Mouse (Mus musculus) testis, adult 2 months (tissue): ENCODE results near the gene Rnh1. TPM values are rescaled to one million over a fixed set of nuclear protein-coding genes. Genes with fewer than 3 reads are reported as not detected.
A peak's percentile ranks its signal among the peaks of the same experiment; 100 is the strongest.

Source experiments
- H3K27ac ChIP-seq: fragments of 200-500 bp; 2 replicates; pipeline ENCODE4 v1.5.1; 2012; ENCODE audit warnings: low read depth, low read length; ENCODE audit not compliant: control insufficient read depth, insufficient read depth
- H3K27me3 ChIP-seq: fragments of 200-500 bp; 2 replicates; pipeline ENCODE4 v1.6.1; 2012; ENCODE audit warnings: mild to moderate bottlenecking, low read length, moderate library complexity; ENCODE audit not compliant: control insufficient read depth, insufficient read depth
- H3K36me3 ChIP-seq: fragments of 200-500 bp; 2 replicates; pipeline ENCODE4 v1.6.1; 2012; ENCODE audit warnings: mild to moderate bottlenecking, low read length; ENCODE audit not compliant: control insufficient read depth, insufficient read depth
- H3K4me1 ChIP-seq: fragments of 200-500 bp; 2 replicates; pipeline ENCODE4 v1.6.1; 2012; ENCODE audit warnings: low read length; ENCODE audit not compliant: control insufficient read depth, insufficient read depth
- H3K4me3 ChIP-seq: fragments of 200-500 bp; 2 replicates; pipeline ENCODE4 v1.5.1; 2012; ENCODE audit warnings: low read depth, mild to moderate bottlenecking, low read length, moderate library complexity, mixed read lengths; ENCODE audit not compliant: control insufficient read depth
- CTCF ChIP-seq: fragments of 200-500 bp; IDR thresholded peaks from 2 replicates; pipeline ENCODE4 v1.5.1; 2012; ENCODE audit warnings: low read depth, mild to moderate bottlenecking, inconsistent platforms, low read length, moderate library complexity; ENCODE audit not compliant: control insufficient read depth, insufficient read depth, insufficient replicate concordance
- POLR2A ChIP-seq: fragments of 200-500 bp; IDR thresholded peaks from 2 replicates; pipeline ENCODE4 v1.6.1; 2012; ENCODE audit warnings: low read depth, mild to moderate bottlenecking, inconsistent platforms, low read length, moderate library complexity; ENCODE audit not compliant: control insufficient read depth
- polyA plus RNA-seq: library from polyadenylated mRNA; depleted of rRNA; stranded (reverse); fragments of >200 nt; gene quantifications from 2 replicates; pipeline ENCODE4 v1.2.3, GENCODE M21; 2012; rRNA removed

Rnh1 gene
- polyA plus RNA-seq, 1 experiment = 16.6 TPM

DNA sequence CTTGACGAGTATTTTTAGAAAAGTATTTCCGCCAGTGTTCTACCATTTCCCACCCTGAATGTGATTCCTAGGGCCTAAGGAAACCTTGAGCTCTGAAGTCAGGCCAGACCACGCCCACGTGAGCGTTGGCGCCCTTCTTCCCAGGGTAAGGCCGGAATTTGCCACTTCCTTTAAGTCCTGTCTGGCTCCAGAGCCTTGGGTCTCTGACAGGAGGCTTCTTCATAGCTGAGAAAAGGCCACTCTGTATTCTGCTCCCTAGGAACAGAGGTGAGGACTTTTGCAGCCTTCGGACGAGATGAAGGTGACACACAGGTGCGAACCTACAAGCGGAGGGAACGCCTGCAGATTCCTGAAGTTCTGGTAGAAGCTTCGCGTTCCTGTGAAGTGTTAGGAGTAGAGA lies 50.4 kb downstream of the Rnh1 start, which contains the start of gene Ptdss2:
TSS of gene Ptdss2 (plus strand) at position 138 of the 400 bp plus-strand sequence.
- peak within 1 kb of the TSS; percentile 30 for H3K27ac ChIP-seq
- peaks cover 11% of the 10 kb centered on the region for H3K4me1 ChIP-seq
- no peaks in the 10 kb centered on the region for H3K27me3 ChIP-seq
- peak within 1 kb of the TSS; percentile 86 for H3K4me3 ChIP-seq
- H3K36me3 ChIP-seq = no peaks in the 10 kb centered on the region
- no peak for TF ChIP-seq POLR2A
- TF ChIP-seq CTCF = no peak

DNA sequence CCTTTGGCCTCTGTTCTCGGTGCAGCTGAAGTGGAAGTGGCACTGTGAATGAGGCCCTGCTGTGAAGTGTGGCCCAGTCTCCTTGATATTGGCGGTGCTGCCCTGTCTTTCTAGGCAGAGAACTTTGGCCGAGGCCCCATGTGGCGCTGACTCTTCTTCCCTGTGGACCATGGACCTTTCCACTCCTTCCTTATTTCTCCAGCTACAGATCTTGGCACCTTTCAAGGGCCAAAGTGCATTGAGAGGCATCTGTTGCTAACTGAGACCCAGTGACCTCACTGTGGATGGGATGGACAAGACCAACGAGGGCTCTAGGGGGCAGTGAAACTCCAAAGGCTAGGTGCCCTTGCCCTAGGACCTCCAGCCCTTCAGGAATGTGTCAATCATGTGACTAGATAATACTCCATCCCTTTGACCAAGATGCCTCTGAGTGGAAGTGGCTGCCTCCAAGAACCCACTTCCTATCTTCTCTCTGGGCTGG lies 51.6 kb downstream of the Rnh1 start:
- Histone ChIP-seq H3K27ac (no peak overlapping the region), H3K4me3 (no peak overlapping the region), H3K36me3 (no peaks in the 10 kb centered on the region), H3K27me3 (no peaks in the 10 kb centered on the region), H3K4me1 (peaks cover 11% of the 10 kb centered on the region)
- TF ChIP-seq CTCF = no peak
- TF ChIP-seq POLR2A = no peak

DNA sequence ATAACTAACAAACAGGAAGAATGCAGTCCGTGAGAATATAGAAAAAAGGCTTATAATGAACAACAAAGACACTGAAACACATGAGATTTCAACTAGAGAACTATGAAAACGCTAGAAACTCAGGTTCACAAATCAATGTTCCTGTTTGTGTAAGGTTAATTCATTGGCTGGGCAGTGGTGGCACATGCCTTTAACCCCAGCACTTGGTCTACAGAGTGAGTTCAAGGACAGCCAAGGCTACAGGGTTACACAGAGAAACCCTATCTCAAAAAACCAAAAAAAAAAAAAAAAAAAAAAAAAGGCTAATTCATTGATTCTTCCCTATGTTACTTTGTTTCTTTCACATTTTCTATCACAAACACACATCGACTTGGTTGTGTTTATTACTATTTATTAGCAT lies 52.1 kb downstream of the Rnh1 start:
- H3K4me1 ChIP-seq = peaks cover 11% of the 10 kb centered on the region
- H3K36me3 ChIP-seq = no peaks in the 10 kb centered on the region
- no peak overlapping the region for H3K4me3 ChIP-seq
- no peaks in the 10 kb centered on the region for H3K27me3 ChIP-seq
- H3K27ac ChIP-seq = no peak overlapping the region
- TF ChIP-seq POLR2A = no peak
- no peak for TF ChIP-seq CTCF

DNA sequence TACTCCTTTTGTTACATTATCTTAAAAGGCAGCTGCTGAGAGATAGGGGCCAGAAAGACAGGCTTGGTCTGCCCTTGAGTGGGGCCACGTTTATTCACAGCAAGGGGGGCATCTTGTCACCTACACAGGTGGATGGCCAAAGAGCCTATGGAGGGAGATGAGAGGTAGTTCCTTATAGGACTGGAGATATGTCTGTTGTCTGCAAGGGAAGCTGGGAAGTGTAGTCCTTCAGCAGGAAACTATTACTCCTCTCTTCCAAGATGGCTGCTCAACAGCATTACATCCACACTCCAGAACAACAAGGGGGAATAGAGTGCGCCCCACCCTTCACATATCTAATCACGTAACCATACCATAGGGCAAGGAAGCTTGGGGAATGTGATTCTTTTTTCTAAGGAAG lies 53.2 kb downstream of the Rnh1 start:
- TF ChIP-seq POLR2A (no peak), CTCF (no peak)
- no peak overlapping the region for H3K4me3 ChIP-seq
- no peaks in the 10 kb centered on the region for H3K36me3 ChIP-seq
- H3K27ac ChIP-seq = no peak overlapping the region
- H3K4me1 ChIP-seq = peaks cover 11% of the 10 kb centered on the region
- no peaks in the 10 kb centered on the region for H3K27me3 ChIP-seq

DNA sequence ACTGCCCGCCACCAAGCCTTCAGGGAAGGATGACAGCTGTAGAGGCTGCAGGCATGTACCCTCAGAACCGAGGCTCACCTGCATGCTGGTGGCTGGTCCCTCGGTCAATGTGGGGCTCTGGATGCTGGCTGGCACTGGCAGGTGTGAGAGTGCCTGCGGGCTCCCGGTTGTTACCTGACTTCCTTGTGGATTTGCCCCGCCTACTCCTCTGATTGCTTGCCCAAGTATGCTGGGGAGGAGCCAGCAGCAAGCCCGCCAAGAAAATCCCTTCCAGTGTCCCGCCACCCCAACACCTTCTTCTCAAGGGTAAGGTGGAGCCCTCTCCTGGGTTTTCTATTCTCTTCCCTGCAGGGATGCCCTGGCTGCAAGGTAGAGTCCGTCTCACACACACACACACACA lies 55.0 kb downstream of the Rnh1 start, which contains the start of gene Ano9:
TSS of gene Ano9 (minus strand) at position 171 of the 400 bp plus-strand sequence.
- Histone ChIP-seq H3K36me3 (no peaks in the 10 kb centered on the region), H3K27me3 (no peaks in the 10 kb centered on the region), H3K4me1 (peaks cover 3% of the 10 kb centered on the region), H3K27ac (no peak within 1 kb of the TSS), H3K4me3 (no peak within 1 kb of the TSS)
- TF ChIP-seq POLR2A (no peak), CTCF (no peak)

DNA sequence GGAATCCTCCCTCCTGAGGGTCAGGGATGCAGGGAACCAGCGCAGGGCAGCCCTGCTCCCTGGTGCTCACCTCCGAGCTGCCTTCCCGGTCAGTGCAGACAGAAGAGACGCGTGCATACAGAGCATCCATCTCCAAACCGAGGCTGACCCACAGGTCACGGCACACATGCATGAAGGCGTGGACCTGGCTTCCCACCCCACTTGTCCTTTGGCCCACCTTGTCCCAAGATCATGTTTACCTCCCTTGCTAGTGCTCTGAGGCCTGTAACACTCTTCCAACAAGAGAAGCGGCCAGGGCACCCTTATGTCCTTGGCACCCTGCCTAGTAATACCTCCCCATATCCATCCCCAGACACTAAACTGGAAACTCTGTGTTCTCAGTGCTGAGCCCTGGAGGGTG lies 56.8 kb downstream of the Rnh1 start:
- no peak for TF ChIP-seq CTCF
- no peak for TF ChIP-seq POLR2A
- no peaks in the 10 kb centered on the region for H3K36me3 ChIP-seq

More for the DNA sequence above, 56.8 kb downstream of the Rnh1 start:
- Histone ChIP-seq H3K27me3 (no peaks in the 10 kb centered on the region), H3K4me3 (no peak overlapping the region), H3K27ac (no peak overlapping the region), H3K4me1 (no peaks in the 10 kb centered on the region)

Other genes with a start within 250 kb of the Rnh1 start
- gene Pgghg, start 231.5 kb downstream of the Rnh1 start, polyA plus RNA-seq = 2.0 and 2.4 TPM in 2 replicates
- 0.15 TPM in 1 of 2 replicates, not detected in the other for gene Ifitm5, start 222.6 kb downstream of the Rnh1 start, polyA plus RNA-seq
- gene Gm45717, start 216.9 kb downstream of the Rnh1 start, polyA plus RNA-seq = not detected in 2 replicates
- gene Ifitm2, start 216.9 kb downstream of the Rnh1 start, polyA plus RNA-seq = 39.0 and 51.4 TPM in 2 replicates
- gene Ifitm1, start 205.6 kb downstream of the Rnh1 start, polyA plus RNA-seq = 3.0 and 6.9 TPM in 2 replicates
- 15.2 and 23.0 TPM in 2 replicates for gene Ifitm3, start 162.1 kb downstream of the Rnh1 start, polyA plus RNA-seq
- gene Ifitm6, start 154.9 kb downstream of the Rnh1 start, polyA plus RNA-seq = 0.19 and 0.48 TPM in 2 replicates
- gene Gm17387, start 143.7 kb downstream of the Rnh1 start, polyA plus RNA-seq = not detected in 2 replicates
- 18.0 and 23.7 TPM in 2 replicates for gene B4galnt4, start 111.8 kb downstream of the Rnh1 start, polyA plus RNA-seq
- gene Pkp3, start 94.6 kb downstream of the Rnh1 start, polyA plus RNA-seq = 0.83 and 0.84 TPM in 2 replicates
- gene Sigirr, start 72.3 kb downstream of the Rnh1 start, polyA plus RNA-seq = 3.9 and 5.4 TPM in 2 replicates
- gene Ano9, start 55.1 kb downstream of the Rnh1 start, polyA plus RNA-seq = 0.30 and 0.32 TPM in 2 replicates
- gene Ptdss2, start 50.5 kb downstream of the Rnh1 start, polyA plus RNA-seq = 329 and 346 TPM in 2 replicates
- 41.6 and 46.6 TPM in 2 replicates for gene Hras, start 21.1 kb upstream of the Rnh1 start, polyA plus RNA-seq
- gene Lrrc56, start 21.3 kb upstream of the Rnh1 start, polyA plus RNA-seq = 131 and 140 TPM in 2 replicates
- 216 and 222 TPM in 2 replicates for gene Lmntd2, start 41.2 kb upstream of the Rnh1 start, polyA plus RNA-seq
- 33.5 and 41.7 TPM in 2 replicates for gene Rassf7, start 43.0 kb upstream of the Rnh1 start, polyA plus RNA-seq
- gene Phrf1, start 55.9 kb upstream of the Rnh1 start, polyA plus RNA-seq = 17.6 and 19.0 TPM in 2 replicates
- 2.3 and 2.4 TPM in 2 replicates for gene Irf7, start 93.6 kb upstream of the Rnh1 start, polyA plus RNA-seq
- gene Cdhr5, start 103.9 kb upstream of the Rnh1 start, polyA plus RNA-seq = 0.76 and 0.91 TPM in 2 replicates
- gene Sct, start 106.3 kb upstream of the Rnh1 start, polyA plus RNA-seq = 6.4 and 8.6 TPM in 2 replicates
- 11.5 and 13.0 TPM in 2 replicates for gene Drd4, start 119.1 kb upstream of the Rnh1 start, polyA plus RNA-seq
- gene Deaf1, start 154.8 kb upstream of the Rnh1 start, polyA plus RNA-seq = 8.3 and 9.1 TPM in 2 replicates
- 42.3 and 44.2 TPM in 2 replicates for gene Tmem80, start 154.9 kb upstream of the Rnh1 start, polyA plus RNA-seq
- 4.7 and 5.3 TPM in 2 replicates for gene Eps8l2, start 166.0 kb upstream of the Rnh1 start, polyA plus RNA-seq
- gene Taldo1, start 219.3 kb upstream of the Rnh1 start, polyA plus RNA-seq = 26.0 and 30.2 TPM in 2 replicates
- gene Gatd1, start 241.3 kb upstream of the Rnh1 start, polyA plus RNA-seq = 23.3 and 24.4 TPM in 2 replicates